Mouse (Mus musculus): ENCODE measurements around the gene Zscan22. TPM values are rescaled to one million over a fixed set of nuclear protein-coding genes. Genes with fewer than 3 reads are reported as not detected.
"Not testable (repeated sequence)": the region's sequence is repeated elsewhere in the genome, so short reads cannot be mapped to it uniquely, and the experiment has no call there.

The Zscan22 gene
- polyA plus RNA-seq (2015; fragmentation: Nextera tagmentation; extraction: Ambion mirVana) = 10.4 and 11.1 TPM in 2 replicates

- Histone ChIP-seq H3K4me3 (peak within 1 kb of the TSS; percentile 78), H3K9ac (peak within 1 kb of the TSS; percentile 88), H3K27ac (replicated peaks) (peak within 1 kb of the TSS; percentile 63; the same call in 1 of the 2 replicates), H3K4me1 (peaks cover 8% of the 10 kb centered on the region), H3K36me3 (peaks cover 12% of the 10 kb centered on the region), H3K9me3 (no peaks in the 10 kb centered on the region), H3K27me3 (replicated peaks) (no peaks in the 10 kb centered on the region), H3K4me2 (peak within 1 kb of the TSS; percentile 68)
- WGBS = 4% methylated on average over 36 of the region's 36 CpGs
- peak; percentile 95 for ATAC-seq (ENCODE audit: extremely low read depth, insufficient number of reproducible peaks, low FRiP score, low TSS enrichment)
These were observed at the start of gene Zscan22 for GRCm38 (mm10) chr7:12897655-12898410. Gene Zscan22, plus strand, starts transcription at chr7:12897815.

GRCm38 (mm10) chr7:12874301-12874700 lies 23.3 kb upstream of the Zscan22 start:
- no peaks in the 10 kb centered on the region for H3K36me3 ChIP-seq
- no peak overlapping the region for H3K27ac ChIP-seq (replicated peaks)
- no peaks in the 10 kb centered on the region for H3K4me1 ChIP-seq
- ATAC-seq (ENCODE audit: extremely low read depth, insufficient number of reproducible peaks, low FRiP score, low TSS enrichment) = no peak
- H3K9ac ChIP-seq = no peak overlapping the region
- H3K4me3 ChIP-seq = no peak overlapping the region
- WGBS = 24% methylated on average over 3 of the region's 3 CpGs
- no peak overlapping the region for H3K4me2 ChIP-seq
- H3K9me3 ChIP-seq = peaks cover 4% of the 10 kb centered on the region; the same call in 1 of the 2 replicates
- no peaks in the 10 kb centered on the region for H3K27me3 ChIP-seq (replicated peaks)

GRCm38 (mm10) chr7:12880036-12880435 lies 17.6 kb upstream of the Zscan22 start:
- no peak for ATAC-seq (ENCODE audit: extremely low read depth, insufficient number of reproducible peaks, low FRiP score, low TSS enrichment)
- H3K4me3 ChIP-seq = no peak overlapping the region
- peaks cover 8% of the 10 kb centered on the region for H3K4me1 ChIP-seq
- H3K27ac ChIP-seq (replicated peaks) = no peak overlapping the region
- peaks cover 17% of the 10 kb centered on the region for H3K36me3 ChIP-seq
- no peak overlapping the region for H3K4me2 ChIP-seq
- no peak overlapping the region for H3K9ac ChIP-seq
- H3K27me3 ChIP-seq (replicated peaks) = no peaks in the 10 kb centered on the region
- no peaks in the 10 kb centered on the region for H3K9me3 ChIP-seq

GRCm38 (mm10) chr7:12880497-12880896 lies 17.1 kb upstream of the Zscan22 start:
- peak overlapping the region; percentile 88 for H3K4me2 ChIP-seq
- not testable (repeated sequence) for ATAC-seq (ENCODE audit: extremely low read depth, insufficient number of reproducible peaks, low FRiP score, low TSS enrichment); H3K27ac ChIP-seq (replicated peaks); H3K4me1 ChIP-seq; H3K9me3 ChIP-seq; H3K27me3 ChIP-seq (replicated peaks)
- peak overlapping the region; percentile 69 for H3K4me3 ChIP-seq
- 39% methylated on average over 8 of the region's 8 CpGs for WGBS
- peaks cover 21% of the 10 kb centered on the region for H3K36me3 ChIP-seq
- H3K9ac ChIP-seq = peak overlapping the region; percentile 72

- Histone ChIP-seq H3K9ac (peak within 1 kb of the TSS; percentile 88), H3K36me3 (peaks cover 27% of the 10 kb centered on the region), H3K27ac (replicated peaks) (0 out of 2 replicates have a peak within 1 kb of the TSS, but pooled peaks have one; percentile 20), H3K9me3 (no peaks in the 10 kb centered on the region), H3K4me2 (peak within 1 kb of the TSS; percentile 88), H3K4me3 (peak within 1 kb of the TSS; percentile 69), H3K4me1 (peaks cover 8% of the 10 kb centered on the region), H3K27me3 (replicated peaks) (no peaks in the 10 kb centered on the region)
- peak; percentile 98 for ATAC-seq (ENCODE audit: extremely low read depth, insufficient number of reproducible peaks, low FRiP score, low TSS enrichment)
- WGBS = 1% methylated on average over 35 of the region's 35 CpGs
These were observed 16.5 kb upstream of the Zscan22 start, which contains the start of gene Zfp128 for GRCm38 (mm10) chr7:12880911-12881660. Gene Zfp128, plus strand, starts transcription at chr7:12881177.

GRCm38 (mm10) chr7:12886563-12887266 lies 10.9 kb upstream of the Zscan22 start:
- no peak overlapping the region for H3K9ac ChIP-seq
- H3K27me3 ChIP-seq (replicated peaks) = no peaks in the 10 kb centered on the region
- H3K4me1 ChIP-seq = peaks cover 5% of the 10 kb centered on the region
- no peak overlapping the region for H3K4me3 ChIP-seq
- H3K4me2 ChIP-seq = no peak overlapping the region
- peaks cover 84% of the 10 kb centered on the region for H3K36me3 ChIP-seq
- WGBS = 85% methylated on average over 12 of the region's 12 CpGs
- no peaks in the 10 kb centered on the region for H3K9me3 ChIP-seq
- H3K27ac ChIP-seq (replicated peaks) = no peak overlapping the region
- no peak for ATAC-seq (ENCODE audit: extremely low read depth, insufficient number of reproducible peaks, low FRiP score, low TSS enrichment)

GRCm38 (mm10) chr7:12887585-12887984 lies 10.0 kb upstream of the Zscan22 start:
- Histone ChIP-seq H3K4me2 (no peak overlapping the region), H3K9ac (no peak overlapping the region), H3K4me3 (no peak overlapping the region), H3K27ac (replicated peaks) (no peak overlapping the region), H3K27me3 (replicated peaks) (no peaks in the 10 kb centered on the region), H3K36me3 (peaks cover 91% of the 10 kb centered on the region), H3K9me3 (no peaks in the 10 kb centered on the region), H3K4me1 (no peaks in the 10 kb centered on the region)
- no peak for ATAC-seq (ENCODE audit: extremely low read depth, insufficient number of reproducible peaks, low FRiP score, low TSS enrichment)
- WGBS = 92% methylated on average over 5 of the region's 5 CpGs

GRCm38 (mm10) chr7:12890928-12891327 lies 6.7 kb upstream of the Zscan22 start:
- Histone ChIP-seq H3K4me2 (no peak overlapping the region), H3K27me3 (replicated peaks) (no peaks in the 10 kb centered on the region), H3K4me1 (no peaks in the 10 kb centered on the region), H3K9ac (no peak overlapping the region), H3K36me3 (peaks cover 65% of the 10 kb centered on the region), H3K27ac (replicated peaks) (no peak overlapping the region), H3K9me3 (no peaks in the 10 kb centered on the region), H3K4me3 (no peak overlapping the region)
- no peak for ATAC-seq (ENCODE audit: extremely low read depth, insufficient number of reproducible peaks, low FRiP score, low TSS enrichment)
- WGBS = 86% methylated on average over 14 of the region's 14 CpGs

GRCm38 (mm10) chr7:12891334-12891733 lies 6.3 kb upstream of the Zscan22 start:
- peaks cover 61% of the 10 kb centered on the region for H3K36me3 ChIP-seq
- H3K27me3 ChIP-seq (replicated peaks) = no peaks in the 10 kb centered on the region
- H3K4me2 ChIP-seq = no peak overlapping the region
- no peaks in the 10 kb centered on the region for H3K4me1 ChIP-seq
- no peak overlapping the region for H3K27ac ChIP-seq (replicated peaks)
- no peak overlapping the region for H3K9ac ChIP-seq
- no peak overlapping the region for H3K4me3 ChIP-seq
- no peak for ATAC-seq (ENCODE audit: extremely low read depth, insufficient number of reproducible peaks, low FRiP score, low TSS enrichment)
- H3K9me3 ChIP-seq = no peaks in the 10 kb centered on the region
- 69% methylated on average over 1 of the region's 1 CpGs for WGBS

GRCm38 (mm10) chr7:12901517-12901916 lies 3.9 kb downstream of the Zscan22 start:
- H3K4me2 ChIP-seq = no peak overlapping the region
- no peaks in the 10 kb centered on the region for H3K9me3 ChIP-seq
- ATAC-seq (ENCODE audit: extremely low read depth, insufficient number of reproducible peaks, low FRiP score, low TSS enrichment) = no peak
- WGBS = 82% methylated on average over 5 of the region's 5 CpGs
- peaks cover 17% of the 10 kb centered on the region for H3K4me1 ChIP-seq
- no peak overlapping the region for H3K27ac ChIP-seq (replicated peaks)
- no peak overlapping the region for H3K4me3 ChIP-seq
- H3K27me3 ChIP-seq (replicated peaks) = no peaks in the 10 kb centered on the region
- no peak overlapping the region for H3K9ac ChIP-seq
- peaks cover 49% of the 10 kb centered on the region for H3K36me3 ChIP-seq

GRCm38 (mm10) chr7:12903623-12904022 lies 6.0 kb downstream of the Zscan22 start:
- Histone ChIP-seq H3K4me1 (peaks cover 12% of the 10 kb centered on the region), H3K27ac (replicated peaks) (no peak overlapping the region), H3K4me2 (peak overlapping the region; percentile 44), H3K9ac (peak overlapping the region; percentile 35; the same call in 1 of the 2 replicates), H3K9me3 (no peaks in the 10 kb centered on the region), H3K36me3 (peaks cover 70% of the 10 kb centered on the region), H3K4me3 (peak overlapping the region; percentile 29), H3K27me3 (replicated peaks) (no peaks in the 10 kb centered on the region)
- ATAC-seq (ENCODE audit: extremely low read depth, insufficient number of reproducible peaks, low FRiP score, low TSS enrichment) = no peak
- WGBS = 59% methylated on average over 10 of the region's 10 CpGs

Data from heart, embryonic 13.5 days (tissue).